Mouse (Mus musculus) CH12.LX (cell line): ENCODE measurements around the gene Ccdc171.

Source experiments
- CTCF ChIP-seq, 2 experiments: IDR thresholded peaks in 1 of 2; conservative IDR thresholded peaks in 1 of 2; 2 replicates each; pipeline ENCODE4 v1.5.1; 2011 to 2012; ENCODE audit warnings: low read depth in 2 of 2, low read length in 2 of 2, improper control_type of control experiment in 1 of 2, inconsistent platforms in 1 of 2, mild to moderate bottlenecking in 1 of 2, moderate library complexity in 1 of 2
- ETS1 ChIP-seq: conservative IDR thresholded peaks from 2 replicates; pipeline ENCODE4 v1.6.1; 2012; ENCODE audit warnings: low read depth, mild to moderate bottlenecking, inconsistent platforms, low read length, improper control_type of control experiment, moderate library complexity

DNA sequence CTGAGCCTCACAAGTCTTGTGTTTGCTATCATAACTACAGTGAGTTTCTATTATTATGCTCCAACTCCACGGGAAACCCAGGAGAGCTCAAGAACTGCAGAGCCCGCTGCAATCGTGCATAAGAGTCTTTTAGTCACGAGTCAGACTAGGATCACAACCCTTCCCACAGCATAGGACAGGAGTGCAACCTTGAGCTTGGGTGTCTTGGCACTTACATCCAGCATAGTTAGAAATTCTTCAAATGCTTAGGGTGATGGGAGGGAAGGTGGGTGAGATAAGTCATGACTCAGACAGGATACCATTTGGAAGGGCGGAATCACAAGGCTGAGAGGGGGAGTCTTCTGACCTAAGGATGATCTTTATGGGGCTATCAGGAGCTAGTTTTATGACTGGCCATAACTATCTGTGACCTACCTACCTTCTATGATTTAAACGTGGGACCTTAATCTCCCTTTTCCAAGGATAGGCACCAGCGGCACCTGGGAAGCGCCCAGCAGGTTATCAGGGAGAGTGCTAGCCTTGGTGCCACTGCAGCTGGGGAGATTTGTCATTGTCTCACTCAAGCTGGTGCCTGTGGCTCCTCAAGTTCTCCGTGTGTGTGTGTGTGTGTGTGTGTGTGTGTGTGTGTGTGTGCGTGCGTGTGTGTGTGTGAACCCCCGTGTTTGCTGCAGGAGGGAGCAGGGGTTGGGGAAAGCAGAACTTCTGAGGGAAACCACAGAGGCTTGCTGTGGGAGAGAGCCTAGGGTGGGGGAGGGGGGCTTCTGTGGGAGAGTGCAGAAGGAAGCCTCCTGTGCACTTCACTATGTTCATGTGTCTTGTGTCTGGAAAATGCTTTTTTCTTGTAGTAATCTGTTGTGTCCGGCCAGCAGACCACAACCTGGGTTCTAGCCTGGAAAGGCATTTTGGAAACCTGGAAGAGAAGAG, 42.1 kb downstream of the Ccdc171 start:
- no peak for TF ChIP-seq CTCF (conservative IDR thresholded peaks at IDR 0.05 in 1 of 2, IDR thresholded peaks at IDR 0.05 in 1 of 2; ENCODE audit: low read depth in 2 of 2, low read length in 2 of 2)
- no peak for TF ChIP-seq ETS1
